Mouse (Mus musculus) hindbrain, postnatal 0 days (tissue): ENCODE measurements around the gene Zfp710. TPM values are rescaled to one million over a fixed set of nuclear protein-coding genes. Genes with fewer than 3 reads are reported as not detected.

Experiments used
- ATAC-seq: fragments of 200-750 bp; cut with Nextera tagmentation; 2 replicates; pipeline ENCODE4 v1.8.0; 2017; ENCODE audit warnings: mild to moderate bottlenecking, moderate TSS enrichment, moderate library complexity
- DNase-seq: peaks from one replicate; pipeline ENCODE4 v3.0.0-alpha.2; 2015; ENCODE audit warnings: low spot score
- H3K27ac ChIP-seq: fragments of 300-500 bp; sonication (generic); 2 replicates; pipeline ENCODE4 v1.5.1; 2014; ENCODE audit warnings: mild to moderate bottlenecking
- H3K27me3 ChIP-seq: fragments of 300-500 bp; sonication (generic); 2 replicates; pipeline ENCODE4 v1.6.1; 2014; ENCODE audit warnings: low read length, mixed read lengths; ENCODE audit not compliant: insufficient read depth
- H3K36me3 ChIP-seq: fragments of 300-500 bp; sonication (generic); 2 replicates; pipeline ENCODE4 v1.6.1; 2014; ENCODE audit warnings: low read length, mixed read lengths; ENCODE audit not compliant: insufficient read depth
- H3K4me1 ChIP-seq: fragments of 300-500 bp; sonication (generic); 2 replicates; pipeline ENCODE4 v1.6.1; 2014; ENCODE audit warnings: antibody characterized with exemption, low read length, mixed read lengths; ENCODE audit not compliant: insufficient read depth
- H3K4me2 ChIP-seq: fragments of 300-500 bp; sonication (generic); 2 replicates; pipeline ENCODE4 v1.6.1; 2014; ENCODE audit warnings: low read depth, mild to moderate bottlenecking, low read length, moderate library complexity, mixed read lengths
- H3K4me3 ChIP-seq: fragments of 300-500 bp; sonication (generic); 2 replicates; pipeline ENCODE4 v1.5.1; 2014; ENCODE audit warnings: low read length
- H3K9ac ChIP-seq: fragments of 300-500 bp; sonication (generic); replicated peaks from 2 replicates; pipeline ENCODE4 v1.6.1; 2014; ENCODE audit warnings: mild to moderate bottlenecking, low read length, moderate library complexity, mixed read lengths
- H3K9me3 ChIP-seq: fragments of 300-500 bp; sonication (generic); 2 replicates; pipeline ENCODE4 v1.6.1; 2016; ENCODE audit warnings: low read length, mixed read lengths
- CTCF ChIP-seq: IDR thresholded peaks from 2 replicates; pipeline ENCODE4 v1.5.1; 2016; ENCODE audit warnings: antibody characterized with exemption, control low read depth, low read depth
- WGBS: fragments of 180-500 bp; shearing (Covaris S2); extraction: QIAGEN DNeasy Blood & Tissue Kit; methylation state at CpG from one replicate; pipeline ENCODE4 v1.1.7; 2014; 5-methylcytosine and 5-hydroxymethylcytosine counted together
- polyA plus RNA-seq: library from polyadenylated mRNA; unstranded; fragments of >200 nt; fragmentation: Nextera tagmentation; extraction: Ambion mirVana; gene quantifications from 2 replicates; pipeline ENCODE4 v1.2.1, GENCODE M21; 2015
- total RNA-seq: library from RNA; depleted of rRNA; stranded (reverse); fragments of >200 nt; gene quantifications from 2 replicates; pipeline ENCODE4 v1.2.3, GENCODE M21; 2014

Zfp710 gene
- total and polyA plus RNA-seq, 2 experiments from 2014 or later, result 10.3 to 25.8 TPM

GRCm38 (mm10) chr7:80057002-80057691 is 32.5 kb downstream of the Zfp710 start:
- no peak for DNase-seq
- Histone ChIP-seq H3K27me3 (no peaks in the 10 kb centered on the region), H3K4me3 (no peak overlapping the region), H3K27ac (peak overlapping the region; percentile 45; the same call in 1 of the 2 replicates), H3K36me3 (no peaks in the 10 kb centered on the region), H3K9ac (no peak overlapping the region), H3K4me2 (no peak overlapping the region), H3K9me3 (no peaks in the 10 kb centered on the region), H3K4me1 (peaks cover 27% of the 10 kb centered on the region)
- WGBS, result 56% methylated on average over 4 of the region's 4 CpGs
- no peak for TF ChIP-seq CTCF
- no peak for ATAC-seq

- ATAC-seq, result peak; percentile 24; the same call in 1 of the 2 replicates
- Histone ChIP-seq H3K4me2 (no peak overlapping the region), H3K4me3 (no peak overlapping the region), H3K36me3 (no peaks in the 10 kb centered on the region), H3K27ac (peak overlapping the region; percentile 45; the same call in 1 of the 2 replicates), H3K9me3 (no peaks in the 10 kb centered on the region), H3K9ac (0 out of 2 replicates have a peak overlapping the region, but pooled peaks have one; percentile 28), H3K4me1 (peaks cover 25% of the 10 kb centered on the region), H3K27me3 (no peaks in the 10 kb centered on the region)
- DNase-seq, result peak; percentile 26
- WGBS, result 12% methylated on average over 14 of the region's 14 CpGs
- TF ChIP-seq CTCF, result no peak
These were observed 33.2 kb downstream of the Zfp710 start for GRCm38 (mm10) chr7:80057781-80058180.

- Histone ChIP-seq H3K36me3 (no peaks in the 10 kb centered on the region), H3K9me3 (no peaks in the 10 kb centered on the region), H3K4me3 (no peak overlapping the region), H3K4me2 (no peak overlapping the region), H3K9ac (no peak overlapping the region), H3K27ac (0 out of 2 replicates have a peak overlapping the region, but pooled peaks have one; percentile 45), H3K4me1 (peaks cover 25% of the 10 kb centered on the region), H3K27me3 (no peaks in the 10 kb centered on the region)
- ATAC-seq, result no peak
- TF ChIP-seq CTCF, result no peak
- DNase-seq, result no peak
- 74% methylated on average over 4 of the region's 4 CpGs for WGBS
These were observed 33.9 kb downstream of the Zfp710 start for GRCm38 (mm10) chr7:80058405-80059063.

GRCm38 (mm10) chr7:80059064-80059838 is 34.6 kb downstream of the Zfp710 start:
- DNase-seq (no peak), ATAC-seq (no peak)
- H3K9ac ChIP-seq, result no peak overlapping the region
- no peak overlapping the region for H3K4me2 ChIP-seq
- H3K27me3 ChIP-seq, result no peaks in the 10 kb centered on the region
- no peak overlapping the region for H3K4me3 ChIP-seq
- H3K9me3 ChIP-seq, result no peaks in the 10 kb centered on the region
- peaks cover 25% of the 10 kb centered on the region for H3K4me1 ChIP-seq
- no peak overlapping the region for H3K27ac ChIP-seq
- no peak for TF ChIP-seq CTCF
- no peaks in the 10 kb centered on the region for H3K36me3 ChIP-seq
- 69% methylated on average over 13 of the region's 13 CpGs for WGBS

- no peak overlapping the region for H3K4me3 ChIP-seq
- H3K4me1 ChIP-seq, result peaks cover 25% of the 10 kb centered on the region
- no peaks in the 10 kb centered on the region for H3K9me3 ChIP-seq
- H3K9ac ChIP-seq, result no peak overlapping the region
- no peaks in the 10 kb centered on the region for H3K36me3 ChIP-seq
- 84% methylated on average over 10 of the region's 10 CpGs for WGBS
- no peak for TF ChIP-seq CTCF
- H3K27me3 ChIP-seq, result no peaks in the 10 kb centered on the region
- DNase-seq (no peak), ATAC-seq (no peak)
- no peak overlapping the region for H3K27ac ChIP-seq
- H3K4me2 ChIP-seq, result no peak overlapping the region
These were observed 35.6 kb downstream of the Zfp710 start for GRCm38 (mm10) chr7:80060012-80060778.
